Mouse (Mus musculus): Measurements from ENCODE around the gene 2010300C02Rik.
"Not testable (repeated sequence)": the region's sequence is repeated elsewhere in the genome, so short reads cannot be mapped to it uniquely, and the experiment has no call there.

The 2010300C02Rik gene

GRCm38 (mm10) chr1:37719761-37720640 lies at the start of gene 2010300C02Rik:
Gene 2010300C02Rik (minus strand): TSS chr1:37720085.
- peak; percentile 81 to 91 for DNase-seq

- no peak for DNase-seq
Measured at GRCm38 (mm10) chr1:37759407-37759806, 39.5 kb upstream of the 2010300C02Rik start.

GRCm38 (mm10) chr1:37744650-37745259 lies 24.9 kb upstream of the 2010300C02Rik start:
- DNase-seq, result no peak

- no peak for DNase-seq
Measured at GRCm38 (mm10) chr1:37742602-37743270, 22.9 kb upstream of the 2010300C02Rik start.

- no peak for DNase-seq
Measured at GRCm38 (mm10) chr1:37742126-37742525, 22.2 kb upstream of the 2010300C02Rik start.

- no peak for DNase-seq
Measured at GRCm38 (mm10) chr1:37740161-37740802, 20.4 kb upstream of the 2010300C02Rik start.

GRCm38 (mm10) chr1:37738895-37739294 lies 19.0 kb upstream of the 2010300C02Rik start:
- no peak for DNase-seq

GRCm38 (mm10) chr1:37737045-37737444 lies 17.2 kb upstream of the 2010300C02Rik start:
- no peak for DNase-seq

- no peak for DNase-seq
Measured at GRCm38 (mm10) chr1:37735932-37736331, 16.0 kb upstream of the 2010300C02Rik start.

GRCm38 (mm10) chr1:37734841-37735240 lies 15.0 kb upstream of the 2010300C02Rik start:
- DNase-seq, result no peak

- no peak for DNase-seq
Measured at GRCm38 (mm10) chr1:37729353-37729752, 9.5 kb upstream of the 2010300C02Rik start.

- DNase-seq, result no peak
Measured at GRCm38 (mm10) chr1:37728053-37728452, 8.2 kb upstream of the 2010300C02Rik start.

GRCm38 (mm10) chr1:37727186-37727585 lies 7.3 kb upstream of the 2010300C02Rik start:
- DNase-seq, result no peak

GRCm38 (mm10) chr1:37726426-37726825 lies 6.5 kb upstream of the 2010300C02Rik start:
- no peak for DNase-seq

- DNase-seq, result no peak
Measured at GRCm38 (mm10) chr1:37725880-37726279, 6.0 kb upstream of the 2010300C02Rik start.

- no peak for DNase-seq
Measured at GRCm38 (mm10) chr1:37721092-37721491, 1.2 kb upstream of the 2010300C02Rik start.

GRCm38 (mm10) chr1:37719030-37719723 lies 708 bp downstream of the 2010300C02Rik start:
- DNase-seq, result peak; percentile 34 to 47

- peak; percentile 41 to 46 for DNase-seq
Measured at GRCm38 (mm10) chr1:37718516-37718915, 1.4 kb downstream of the 2010300C02Rik start.

- no peak for DNase-seq
Measured at GRCm38 (mm10) chr1:37717415-37718195, 2.3 kb downstream of the 2010300C02Rik start.

- DNase-seq, result not testable (repeated sequence)
Measured at GRCm38 (mm10) chr1:37712357-37712737, 7.5 kb downstream of the 2010300C02Rik start.

- DNase-seq, result no peak
Measured at GRCm38 (mm10) chr1:37711596-37712356, 8.1 kb downstream of the 2010300C02Rik start.
